Mouse (Mus musculus) ES-E14 (cell line): ENCODE measurements at regions not wholly inside any gene's neighbourhood (a gene's known extent, or its start where the extent isn't known, plus 50 kb on each side); places are given as distances from the start of the nearest gene placed in this dataset.

Source experiments
- CHD2 ChIP-seq: IDR thresholded peaks from 2 replicates; pipeline ENCODE4 v1.6.1; 2014; ENCODE audit warnings: mild to moderate bottlenecking, low read depth, low read length, inconsistent platforms
- MAFK ChIP-seq: IDR thresholded peaks from 2 replicates; pipeline ENCODE4 v1.6.1; 2014; ENCODE audit warnings: mild to moderate bottlenecking, low read depth, low read length, inconsistent platforms; ENCODE audit not compliant: insufficient read depth

DNA sequence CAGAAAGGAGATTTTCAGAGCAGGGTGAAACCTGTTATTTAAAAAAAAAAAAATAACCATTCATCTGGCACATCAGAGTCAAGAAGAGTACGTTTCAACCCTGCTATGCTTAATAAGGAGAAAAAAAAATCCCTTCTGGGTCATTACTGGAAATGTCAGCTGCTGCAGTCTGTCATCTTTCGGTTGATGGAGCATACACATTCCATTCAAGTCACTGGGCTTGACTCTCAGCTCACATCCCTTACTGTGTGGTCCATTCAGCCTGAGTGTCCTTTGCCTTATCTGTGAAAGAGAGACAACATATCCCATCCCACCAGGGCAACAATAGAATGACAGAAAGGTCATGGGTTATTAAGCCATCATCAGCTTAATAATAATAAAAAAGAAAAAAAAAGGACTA lies 1376.1 kb upstream of the Gm7489 start:
- TF ChIP-seq CHD2 (no peak), MAFK (no peak)
